Mouse (Mus musculus) kidney, embryonic 15.5 days (tissue): ENCODE measurements around the gene Psmc5. TPM values are rescaled to one million over a fixed set of nuclear protein-coding genes. Genes with fewer than 3 reads are reported as not detected.

ENCODE experiments used
- ATAC-seq: fragments of 200-750 bp; cut with Nextera tagmentation; replicated peaks from 2 replicates; pipeline ENCODE4 v1.8.0; 2017; ENCODE audit warnings: moderate TSS enrichment; ENCODE audit not compliant: low FRiP score
- H3K27ac ChIP-seq: fragments of 300-500 bp; sonication (generic); 2 replicates; pipeline ENCODE4 v1.5.1; 2015; ENCODE audit warnings: mild to moderate bottlenecking, inconsistent platforms
- H3K27me3 ChIP-seq: fragments of 300-500 bp; sonication (generic); 2 replicates; pipeline ENCODE4 v1.6.1; 2015; ENCODE audit warnings: inconsistent platforms
- H3K36me3 ChIP-seq: fragments of 300-500 bp; sonication (generic); 2 replicates; pipeline ENCODE4 v1.6.1; 2015; ENCODE audit warnings: inconsistent platforms
- H3K4me1 ChIP-seq: fragments of 300-500 bp; sonication (generic); 2 replicates; pipeline ENCODE4 v1.6.1; 2015; ENCODE audit warnings: inconsistent platforms
- H3K4me2 ChIP-seq: fragments of 300-500 bp; sonication (generic); 2 replicates; pipeline ENCODE4 v1.6.1; 2015; ENCODE audit warnings: moderate library complexity, mild to moderate bottlenecking, inconsistent platforms
- H3K4me3 ChIP-seq: fragments of 300-500 bp; sonication (generic); replicated peaks from 2 replicates; pipeline ENCODE4 v1.5.1; 2015; ENCODE audit warnings: mild to moderate bottlenecking, inconsistent platforms
- H3K9ac ChIP-seq: fragments of 300-500 bp; sonication (generic); 2 replicates; pipeline ENCODE4 v1.6.1; 2015; ENCODE audit warnings: mild to moderate bottlenecking, inconsistent platforms
- H3K9me3 ChIP-seq: fragments of 300-500 bp; sonication (generic); replicated peaks from 2 replicates; pipeline ENCODE4 v1.6.1; 2016; ENCODE audit warnings: inconsistent platforms
- WGBS: fragments of 180-500 bp; shearing (Covaris S2); methylation state at CpG from one replicate; pipeline ENCODE4 v1.1.7; 2015; ENCODE audit warnings: mixed read lengths; 5-methylcytosine and 5-hydroxymethylcytosine counted together
- polyA plus RNA-seq: library from polyadenylated mRNA; unstranded; fragments of >200 nt; fragmentation: Nextera tagmentation; extraction: Ambion mirVana; gene quantifications from 2 replicates; pipeline ENCODE4 v1.2.1, GENCODE M21; 2015

The Psmc5 gene
- polyA plus RNA-seq, 1 experiment from 2014 or later, result 306 TPM

DNA sequence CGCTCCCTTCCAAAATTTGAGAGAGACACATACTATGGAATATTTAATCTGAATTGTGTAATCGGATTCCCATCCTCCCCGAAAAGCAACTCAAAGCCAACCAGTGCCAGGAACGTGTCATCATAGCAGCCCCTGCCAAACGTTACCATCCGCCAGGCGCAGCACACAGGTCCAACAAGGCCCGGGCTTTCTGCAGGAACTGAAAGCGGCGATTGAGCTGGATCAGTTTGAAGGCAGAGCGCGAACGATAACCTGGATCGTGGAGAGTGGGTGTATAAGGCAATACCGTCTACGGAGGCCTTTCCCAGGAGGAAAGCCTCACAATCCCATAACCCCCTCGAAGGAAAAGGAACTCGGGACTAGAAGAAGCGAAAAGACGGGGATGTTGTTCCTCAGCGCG, 780 bp upstream of the Psmc5 start:
- Histone ChIP-seq H3K27me3 (no peaks in the 10 kb centered on the region), H3K9me3 (no peaks in the 10 kb centered on the region), H3K36me3 (peaks cover 72% of the 10 kb centered on the region), H3K4me1 (peaks cover 22% of the 10 kb centered on the region), H3K4me2 (peak overlapping the region; percentile 87), H3K4me3 (peak overlapping the region; percentile 73), H3K9ac (peak overlapping the region; percentile 74), H3K27ac (peak overlapping the region; percentile 81; the same call in 1 of the 2 replicates)
- 2% methylated on average over 22 of the region's 22 CpGs for WGBS
- ATAC-seq, result no peak

DNA sequence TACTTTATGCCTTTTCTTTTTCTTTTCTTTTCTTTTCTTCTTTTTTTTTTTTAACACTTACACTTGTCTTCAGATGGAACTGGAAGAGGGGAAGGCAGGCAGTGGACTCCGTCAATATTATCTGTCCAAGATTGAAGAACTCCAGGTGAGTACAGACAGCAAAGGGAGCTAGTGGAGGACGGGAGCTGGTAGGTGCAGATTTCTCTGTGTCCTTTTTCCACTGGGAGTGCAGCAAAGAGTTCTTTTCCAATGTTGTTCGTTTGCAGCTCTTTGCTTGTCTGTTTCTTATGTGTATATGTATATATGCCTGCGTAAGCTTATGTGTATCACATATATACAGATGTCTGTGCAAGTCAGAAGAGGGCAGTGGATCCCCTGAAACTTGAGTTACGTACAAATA, 821 bp downstream of the Psmc5 start:
- Histone ChIP-seq H3K9ac (peak overlapping the region; percentile 84), H3K9me3 (no peaks in the 10 kb centered on the region), H3K4me1 (peaks cover 28% of the 10 kb centered on the region), H3K4me2 (peak overlapping the region; percentile 87), H3K36me3 (peaks cover 70% of the 10 kb centered on the region), H3K27me3 (no peaks in the 10 kb centered on the region), H3K27ac (peak overlapping the region; percentile 81; the same call in 1 of the 2 replicates), H3K4me3 (peak overlapping the region; percentile 73)
- 67% methylated on average over 5 of the region's 5 CpGs for WGBS
- no peak for ATAC-seq

DNA sequence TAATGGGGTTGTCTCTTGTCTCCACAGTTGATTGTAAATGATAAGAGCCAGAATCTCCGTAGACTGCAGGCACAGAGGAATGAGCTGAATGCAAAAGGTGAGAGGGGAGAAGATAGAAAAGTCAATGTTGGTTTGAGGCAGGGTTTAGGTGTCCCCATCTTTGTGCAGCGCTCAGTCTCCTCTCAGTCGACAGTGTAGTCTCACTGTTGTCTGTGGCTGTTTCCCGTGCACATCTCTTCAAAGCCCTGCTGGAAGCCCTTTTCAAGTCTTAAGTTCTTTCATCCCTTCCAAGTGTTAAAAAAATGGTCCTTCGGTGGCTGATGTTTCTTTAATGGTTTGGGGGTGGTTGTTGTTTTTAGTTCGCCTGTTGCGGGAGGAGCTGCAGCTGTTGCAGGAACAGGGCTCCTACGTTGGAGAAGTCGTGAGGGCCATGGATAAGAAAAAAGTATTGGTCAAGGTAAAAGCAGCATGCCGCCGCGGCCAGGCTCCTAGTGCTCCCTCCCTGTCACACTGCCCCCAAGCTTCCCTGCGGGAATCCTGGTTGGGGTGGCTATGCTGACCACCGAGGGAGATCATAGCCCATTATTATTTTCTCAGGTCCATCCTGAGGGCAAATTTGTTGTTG, 5.0 kb downstream of the Psmc5 start:
- Histone ChIP-seq H3K9me3 (no peaks in the 10 kb centered on the region), H3K27me3 (no peaks in the 10 kb centered on the region), H3K4me3 (no peak overlapping the region), H3K27ac (no peak overlapping the region), H3K4me1 (peaks cover 16% of the 10 kb centered on the region), H3K9ac (no peak overlapping the region), H3K36me3 (peaks cover 82% of the 10 kb centered on the region), H3K4me2 (no peak overlapping the region)
- WGBS, result 60% methylated on average over 14 of the region's 14 CpGs
- no peak for ATAC-seq

DNA sequence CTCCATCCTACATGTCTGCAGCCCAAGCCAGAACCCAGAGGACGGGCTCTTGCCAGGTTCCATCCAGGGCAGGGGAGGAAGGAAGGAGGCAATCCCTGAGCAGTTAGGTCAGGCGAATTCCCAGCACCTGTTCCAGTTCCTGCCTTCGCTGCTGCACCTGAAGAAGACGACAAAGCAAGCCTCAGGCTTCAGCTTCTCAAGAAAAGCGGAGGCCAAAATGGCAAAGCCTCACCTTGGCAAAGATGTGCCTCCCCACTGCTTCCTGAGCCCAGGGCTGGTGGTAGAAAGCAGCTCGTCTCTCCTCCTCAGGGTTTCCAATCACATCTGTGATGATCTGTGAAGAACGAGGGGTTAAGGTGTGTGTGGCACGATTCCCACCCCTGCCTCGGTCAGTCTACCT, 8.0 kb downstream of the Psmc5 start:
- no peaks in the 10 kb centered on the region for H3K9me3 ChIP-seq
- no peak overlapping the region for H3K9ac ChIP-seq
- no peak for ATAC-seq
- peaks cover 85% of the 10 kb centered on the region for H3K36me3 ChIP-seq
- H3K4me1 ChIP-seq, result peaks cover 25% of the 10 kb centered on the region
- no peak overlapping the region for H3K4me3 ChIP-seq
- H3K27me3 ChIP-seq, result no peaks in the 10 kb centered on the region
- H3K4me2 ChIP-seq, result no peak overlapping the region
- H3K27ac ChIP-seq, result no peak overlapping the region
- WGBS, result 89% methylated on average over 9 of the region's 9 CpGs

DNA sequence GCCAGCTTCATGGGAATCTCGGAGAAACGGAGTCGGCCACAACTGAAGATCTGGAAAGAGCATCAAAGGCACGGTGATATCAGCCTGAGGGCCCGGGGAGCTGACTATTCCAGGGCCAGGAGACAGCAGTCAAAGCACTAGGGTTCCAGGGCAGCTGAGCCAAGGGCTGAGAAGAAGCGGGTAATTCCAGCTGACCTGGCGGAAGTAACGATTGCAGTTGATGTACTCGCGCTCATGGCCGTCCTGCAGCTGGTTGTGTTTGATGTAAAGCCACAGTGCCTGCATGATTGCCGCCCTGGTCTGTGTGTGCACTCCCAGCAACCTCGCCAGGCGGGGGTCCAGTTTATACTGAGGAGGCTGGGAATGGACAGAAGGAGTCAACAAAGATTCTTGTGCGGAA, 9.0 kb downstream of the Psmc5 start:
- WGBS, result 89% methylated on average over 15 of the region's 15 CpGs
- no peaks in the 10 kb centered on the region for H3K9me3 ChIP-seq
- H3K4me1 ChIP-seq, result peaks cover 31% of the 10 kb centered on the region
- H3K4me2 ChIP-seq, result no peak overlapping the region
- H3K4me3 ChIP-seq, result no peak overlapping the region
- H3K27ac ChIP-seq, result no peak overlapping the region
- no peaks in the 10 kb centered on the region for H3K27me3 ChIP-seq
- H3K9ac ChIP-seq, result no peak overlapping the region
- no peak for ATAC-seq
- peaks cover 76% of the 10 kb centered on the region for H3K36me3 ChIP-seq

DNA sequence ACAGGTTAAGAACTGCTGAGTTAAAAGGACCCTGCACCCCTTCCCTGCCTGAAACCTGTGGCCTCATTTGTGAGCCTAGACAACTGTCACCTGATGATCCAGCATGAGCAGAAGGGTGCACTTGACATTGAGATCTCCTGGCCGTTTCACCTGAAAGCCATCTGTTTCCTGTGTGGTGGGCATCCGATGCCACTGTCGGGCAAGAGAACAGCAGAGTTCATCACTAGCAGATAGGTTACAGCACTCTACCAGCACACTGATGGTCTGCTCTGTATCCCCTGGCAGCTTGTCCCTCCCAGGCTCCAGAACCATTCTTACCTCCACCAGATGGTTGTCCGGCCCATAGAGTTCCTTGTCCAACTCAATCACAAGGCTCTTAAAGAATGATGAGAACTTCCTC, 9.6 kb downstream of the Psmc5 start:
- Histone ChIP-seq H3K9me3 (no peaks in the 10 kb centered on the region), H3K4me1 (peaks cover 36% of the 10 kb centered on the region), H3K27me3 (no peaks in the 10 kb centered on the region), H3K27ac (no peak overlapping the region), H3K4me2 (no peak overlapping the region), H3K4me3 (no peak overlapping the region), H3K9ac (no peak overlapping the region), H3K36me3 (peaks cover 78% of the 10 kb centered on the region)
- WGBS, result 86% methylated on average over 4 of the region's 4 CpGs
- ATAC-seq, result no peak

DNA sequence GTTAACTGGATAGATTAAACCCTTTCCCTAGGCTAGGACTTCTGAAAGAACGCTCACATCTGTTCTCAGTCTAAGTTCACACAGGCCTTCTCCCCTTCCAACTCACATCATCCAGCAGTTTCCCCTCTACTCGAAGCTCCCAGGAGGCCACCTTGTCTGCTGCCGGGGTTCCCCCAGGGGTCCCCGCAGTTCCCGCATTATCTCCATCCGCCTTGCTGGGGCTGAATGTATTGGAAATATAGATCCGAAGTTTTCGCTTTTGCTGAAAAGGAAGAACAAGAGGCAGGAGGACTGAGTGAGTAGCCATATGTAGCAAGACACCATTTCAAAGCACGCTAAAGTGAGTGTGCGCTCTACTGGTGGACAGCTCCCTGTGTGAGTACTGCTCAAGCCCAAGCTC, 10.5 kb downstream of the Psmc5 start:
- Histone ChIP-seq H3K27me3 (no peaks in the 10 kb centered on the region), H3K9me3 (no peaks in the 10 kb centered on the region), H3K4me2 (no peak overlapping the region), H3K27ac (no peak overlapping the region), H3K4me1 (peaks cover 39% of the 10 kb centered on the region), H3K36me3 (peaks cover 71% of the 10 kb centered on the region), H3K9ac (no peak overlapping the region), H3K4me3 (no peak overlapping the region)
- WGBS, result 92% methylated on average over 10 of the region's 10 CpGs
- no peak for ATAC-seq

DNA sequence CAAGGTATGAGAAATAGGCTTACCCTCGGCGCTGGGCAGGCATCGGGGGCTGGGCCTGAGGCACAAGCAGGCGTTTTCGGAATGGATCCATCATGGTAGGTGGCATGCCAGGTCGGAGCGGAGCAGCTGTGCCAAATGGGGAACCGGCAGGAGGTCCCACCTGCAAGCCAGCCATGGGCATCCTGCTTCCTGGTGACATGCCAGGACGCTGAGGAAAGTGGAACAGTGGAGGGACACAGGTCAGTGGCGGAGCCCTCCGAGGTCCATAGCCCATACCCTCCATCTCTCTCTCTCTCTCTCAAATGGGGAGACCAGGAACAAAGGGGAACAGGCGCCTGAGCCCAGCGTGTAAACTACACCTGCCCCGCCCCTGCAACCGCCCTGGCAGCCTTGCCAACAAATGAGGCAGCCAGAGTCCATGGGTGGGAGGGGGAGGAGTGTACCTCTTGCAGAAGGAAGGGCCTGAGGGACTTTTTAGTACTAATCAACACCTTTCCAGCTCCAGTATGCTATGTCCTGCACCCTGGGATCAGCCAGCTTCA, 11.4 kb downstream of the Psmc5 start:
- H3K9me3 ChIP-seq, result no peaks in the 10 kb centered on the region
- H3K27me3 ChIP-seq, result no peaks in the 10 kb centered on the region
- 57% methylated on average over 15 of the region's 15 CpGs for WGBS
- no peak overlapping the region for H3K9ac ChIP-seq
- no peak for ATAC-seq
- peaks cover 43% of the 10 kb centered on the region for H3K4me1 ChIP-seq
- H3K27ac ChIP-seq, result 0 out of 2 replicates have a peak overlapping the region, but pooled peaks have one; percentile 83
- no peak overlapping the region for H3K4me3 ChIP-seq
- no peak overlapping the region for H3K4me2 ChIP-seq
- peaks cover 61% of the 10 kb centered on the region for H3K36me3 ChIP-seq

DNA sequence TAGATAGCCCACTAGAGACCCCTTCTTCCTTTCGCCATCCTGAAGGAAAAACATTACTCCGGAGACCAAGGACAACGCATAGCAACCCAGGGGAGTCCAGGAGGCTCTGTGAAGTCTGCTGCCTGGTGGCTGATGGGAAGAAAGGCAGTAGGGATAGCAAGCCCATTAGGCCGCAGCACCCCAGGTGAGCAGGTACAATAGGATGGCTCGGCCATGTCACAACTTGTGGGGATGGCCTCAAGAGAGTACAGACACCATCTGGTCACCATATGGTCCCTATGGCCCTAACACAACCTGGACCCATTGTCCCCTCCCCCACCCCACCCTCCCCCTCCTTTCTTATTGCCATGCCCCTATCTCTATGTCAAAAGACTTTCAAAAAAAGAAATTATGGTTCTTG, 11.9 kb downstream of the Psmc5 start:
- WGBS, result 57% methylated on average over 5 of the region's 5 CpGs
- peaks cover 57% of the 10 kb centered on the region for H3K36me3 ChIP-seq
- H3K9ac ChIP-seq, result peak overlapping the region; percentile 35; the same call in 1 of the 2 replicates

DNA sequence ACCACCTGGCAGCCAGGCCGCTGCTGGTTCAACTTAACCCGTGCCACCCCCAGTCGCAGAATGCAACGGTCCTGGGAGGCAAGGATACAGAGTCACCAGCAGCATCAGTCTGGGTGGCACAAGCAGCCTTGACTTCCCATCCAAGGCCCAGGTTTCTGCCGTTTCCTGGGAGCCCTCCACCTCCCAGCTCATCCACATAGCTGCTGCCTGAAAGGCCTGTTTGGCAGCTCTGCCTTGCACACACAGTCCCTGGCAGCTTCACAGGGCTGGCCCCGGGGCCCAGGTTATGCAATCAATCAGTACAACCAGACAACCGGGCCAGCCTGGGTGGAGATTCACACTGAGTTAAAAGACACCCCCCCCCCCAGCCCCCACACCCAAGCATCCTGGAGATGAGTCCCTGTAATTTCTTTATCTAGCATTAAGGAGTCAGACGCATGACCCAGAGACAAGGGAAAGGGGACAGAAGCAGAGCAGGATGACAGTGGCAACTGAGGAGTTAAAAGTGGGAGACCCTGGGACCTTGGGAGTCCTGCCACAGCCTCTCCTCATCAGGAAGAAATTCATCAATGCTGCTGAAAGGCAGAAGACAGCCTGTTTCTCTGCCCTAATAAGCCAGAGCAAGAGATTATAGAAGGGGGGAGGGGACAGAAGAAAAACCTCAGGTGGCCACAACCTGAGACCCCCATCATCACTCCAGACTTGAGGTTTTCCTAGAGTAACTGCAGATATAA, 12.5 kb downstream of the Psmc5 start:
- peak overlapping the region; percentile 35 for H3K9ac ChIP-seq
- no peaks in the 10 kb centered on the region for H3K9me3 ChIP-seq
- H3K4me2 ChIP-seq, result peak overlapping the region; percentile 45
- 28% methylated on average over 8 of the region's 8 CpGs for WGBS
- H3K27ac ChIP-seq, result peak overlapping the region; percentile 83
- no peaks in the 10 kb centered on the region for H3K27me3 ChIP-seq
- peaks cover 47% of the 10 kb centered on the region for H3K4me1 ChIP-seq
- H3K36me3 ChIP-seq, result peaks cover 50% of the 10 kb centered on the region
- no peak for ATAC-seq
- H3K4me3 ChIP-seq, result peak overlapping the region; percentile 18; the same call in 1 of the 2 replicates

More for the DNA sequence above, 11.9 kb downstream of the Psmc5 start:
- peak overlapping the region; percentile 45 for H3K4me2 ChIP-seq
- H3K4me3 ChIP-seq, result peak overlapping the region; percentile 10; the same call in 1 of the 2 replicates
- no peak for ATAC-seq
- H3K9me3 ChIP-seq, result no peaks in the 10 kb centered on the region
- H3K4me1 ChIP-seq, result peaks cover 43% of the 10 kb centered on the region
- no peaks in the 10 kb centered on the region for H3K27me3 ChIP-seq
- peak overlapping the region; percentile 83 for H3K27ac ChIP-seq

DNA sequence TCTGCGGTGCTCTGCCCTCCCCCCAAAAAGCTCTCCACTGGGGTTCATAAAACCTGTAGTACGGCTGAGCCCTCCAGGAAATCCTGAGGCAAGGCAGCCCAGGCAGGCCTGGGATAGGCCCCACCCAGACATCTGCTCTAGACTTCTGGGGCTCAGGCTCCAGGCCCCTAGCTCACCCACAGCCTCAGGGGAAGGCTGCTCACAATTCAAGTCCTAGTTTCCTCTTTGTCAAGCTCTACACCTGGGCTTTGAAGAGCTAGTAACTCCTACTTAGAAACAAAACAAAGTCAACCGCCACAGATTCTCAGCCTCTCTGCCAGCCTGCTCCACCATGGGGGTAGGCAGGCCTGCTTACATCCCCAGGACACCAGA, 13.1 kb downstream of the Psmc5 start:
- Histone ChIP-seq H3K27ac (peak overlapping the region; percentile 83), H3K9me3 (no peaks in the 10 kb centered on the region), H3K36me3 (peaks cover 45% of the 10 kb centered on the region), H3K4me1 (peaks cover 53% of the 10 kb centered on the region), H3K4me2 (peak overlapping the region; percentile 45), H3K27me3 (no peaks in the 10 kb centered on the region), H3K4me3 (peak overlapping the region; percentile 18), H3K9ac (no peak overlapping the region)
- WGBS, result 10% methylated on average over 3 of the region's 3 CpGs
- ATAC-seq, result no peak

DNA sequence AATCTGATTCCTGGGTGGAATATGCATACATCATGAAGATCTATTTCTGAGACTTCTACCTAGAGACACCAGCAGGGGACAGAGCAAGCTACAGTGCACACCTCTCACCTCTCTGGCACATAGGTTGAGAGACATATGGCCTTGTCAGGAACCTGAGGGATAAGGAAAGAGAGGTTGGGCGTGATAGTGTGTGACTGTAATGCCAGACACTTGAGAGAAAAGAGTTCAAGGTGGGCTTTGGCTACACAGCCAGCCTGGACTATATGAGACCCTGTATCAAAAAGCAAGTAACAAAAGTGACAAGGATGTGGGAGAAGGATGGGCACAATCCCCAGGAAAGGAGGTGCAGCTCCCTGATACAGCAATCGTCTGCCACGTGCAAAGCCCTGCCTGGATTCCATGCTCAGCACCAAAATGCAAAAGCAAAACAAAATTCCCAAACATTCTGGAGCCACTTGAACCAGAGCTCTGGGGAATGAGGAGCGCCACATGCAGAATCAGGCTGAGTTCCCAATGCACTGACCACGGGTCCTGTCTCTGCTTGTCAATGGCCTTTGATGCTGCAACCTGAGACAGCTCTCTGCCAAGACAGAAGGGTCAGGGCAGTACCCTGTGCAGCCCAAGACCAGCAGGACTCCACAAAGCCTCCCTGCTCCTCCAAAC, 15.3 kb downstream of the Psmc5 start:
- Histone ChIP-seq H3K9me3 (no peaks in the 10 kb centered on the region), H3K27me3 (no peaks in the 10 kb centered on the region), H3K9ac (peak overlapping the region; percentile 99), H3K36me3 (peaks cover 23% of the 10 kb centered on the region), H3K4me3 (peak overlapping the region; percentile 97), H3K27ac (peak overlapping the region; percentile 98), H3K4me2 (peak overlapping the region; percentile 81), H3K4me1 (peaks cover 75% of the 10 kb centered on the region)
- no peak for ATAC-seq
- WGBS, result 18% methylated on average over 5 of the region's 5 CpGs
